Mouse (Mus musculus) megakaryocyte, adult 5-6 weeks (primary cell): ENCODE results near the gene Cisd3. TPM values are rescaled to one million over a fixed set of nuclear protein-coding genes. Genes with fewer than 3 reads are reported as not detected.
"Not testable (repeated sequence)": the region's sequence is repeated elsewhere in the genome, so short reads cannot be mapped to it uniquely, and the experiment has no call there.

Source experiments
- ATAC-seq: 2 replicates; pipeline ENCODE4 v1.8.0; 2016; ENCODE audit warnings: mild to moderate bottlenecking, inconsistent platforms; ENCODE audit not compliant: poor library complexity, severe bottlenecking
- total RNA-seq, 2 experiments: library from RNA; stranded (forward) in 1 of 2; stranded (reverse) in 1 of 2; fragments of 153-499, 151-499 nt in 1 of 2; fragments of 221-1000, 200-1000 nt in 1 of 2; gene quantifications; 2 replicates each; pipeline versions ENCODE4 v1.2.3 to v1.2.4; 2015 to 2017

The Cisd3 gene
- total RNA-seq, 2 experiments from 2014 or later: 2.3 to 19.8 TPM

GRCm38 (mm10) chr11:97703039-97703826 lies 17.6 kb downstream of the Cisd3 start, which contains the start of gene Psmb3:
Gene Psmb3 (plus strand): TSS chr11:97703399.
- ATAC-seq: peak; percentile 80

- not testable (repeated sequence) for ATAC-seq
Measured at GRCm38 (mm10) chr11:97710067-97710466, 24.4 kb downstream of the Cisd3 start.

GRCm38 (mm10) chr11:97711200-97711900 lies 25.7 kb downstream of the Cisd3 start:
- ATAC-seq: peak; percentile 55

GRCm38 (mm10) chr11:97712286-97712685 lies 26.7 kb downstream of the Cisd3 start:
- ATAC-seq: no peak

- no peak for ATAC-seq
Measured at GRCm38 (mm10) chr11:97713896-97714295, 28.3 kb downstream of the Cisd3 start.

- no peak for ATAC-seq
Measured at GRCm38 (mm10) chr11:97714356-97714755, 28.7 kb downstream of the Cisd3 start.

DNA sequence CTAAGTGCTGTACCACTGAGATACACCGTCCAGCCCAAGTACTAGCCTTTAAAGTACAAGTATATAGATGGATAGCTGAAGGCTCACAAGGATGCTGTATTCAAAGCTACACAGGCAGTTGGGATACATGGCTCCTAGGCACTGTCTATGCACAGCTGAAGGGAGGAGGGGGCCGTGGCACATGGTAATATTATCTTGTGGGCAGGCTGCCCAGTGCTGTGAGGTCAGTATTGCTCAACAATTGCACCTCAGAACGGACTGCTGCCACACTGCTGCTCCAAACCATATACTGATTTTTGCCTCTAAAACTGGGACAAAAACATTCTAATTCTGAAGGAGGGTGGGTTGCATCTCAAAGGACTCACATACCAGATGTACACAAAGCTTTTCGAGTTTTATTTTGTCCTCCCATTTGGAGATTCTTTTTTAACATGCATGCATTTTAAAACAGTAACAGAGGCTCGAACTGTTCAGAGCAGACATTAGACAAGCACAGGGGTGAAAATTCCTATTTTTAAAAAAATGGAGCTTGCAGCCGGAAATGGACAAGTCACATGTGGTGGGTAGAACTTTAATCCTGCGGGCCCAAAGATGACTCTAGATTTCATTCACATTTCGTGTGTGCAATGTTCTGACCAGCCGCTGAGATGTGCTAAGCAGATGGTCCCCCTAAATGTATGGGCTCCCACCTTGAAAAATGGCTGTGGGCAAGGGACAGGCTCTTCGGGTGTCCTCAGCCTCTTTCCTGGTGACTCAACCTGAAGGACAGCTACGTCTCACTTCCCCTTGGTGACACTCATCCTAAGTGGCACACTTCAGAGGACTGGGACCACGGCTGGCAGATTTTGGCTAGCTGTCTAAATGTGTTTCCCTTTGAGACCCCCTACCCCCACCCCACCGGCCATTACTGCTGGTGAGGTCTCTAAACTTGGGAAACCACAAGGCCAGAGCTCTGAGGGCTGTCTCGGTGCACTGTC lies 29.4 kb downstream of the Cisd3 start:
- ATAC-seq: peak; percentile 41; the same call in 1 of the 2 replicates

DNA sequence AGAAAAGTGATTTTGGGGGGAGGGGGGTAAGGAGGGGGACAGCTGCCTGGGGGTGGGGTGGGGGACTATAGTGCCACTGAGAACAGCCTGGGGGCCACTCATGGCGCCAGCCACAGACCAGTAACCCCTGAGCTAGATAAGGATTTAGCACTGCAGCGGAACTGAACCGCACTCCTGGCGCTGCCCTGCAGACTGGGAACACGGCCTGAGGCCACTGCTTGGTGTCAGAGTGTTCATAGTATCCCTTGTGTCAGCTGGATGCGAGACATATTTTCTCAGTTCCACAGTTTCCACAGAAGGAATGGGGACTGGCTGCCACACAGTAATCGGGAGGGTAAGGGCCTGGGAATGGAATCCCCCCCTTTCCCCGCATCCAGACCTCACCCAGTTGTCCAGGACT lies 30.4 kb downstream of the Cisd3 start:
- ATAC-seq: no peak

GRCm38 (mm10) chr11:97717369-97718280 lies 32.0 kb downstream of the Cisd3 start:
- peak; percentile 18 for ATAC-seq

- ATAC-seq: peak; percentile 81
Measured at GRCm38 (mm10) chr11:97718281-97718860, 32.7 kb downstream of the Cisd3 start.

DNA sequence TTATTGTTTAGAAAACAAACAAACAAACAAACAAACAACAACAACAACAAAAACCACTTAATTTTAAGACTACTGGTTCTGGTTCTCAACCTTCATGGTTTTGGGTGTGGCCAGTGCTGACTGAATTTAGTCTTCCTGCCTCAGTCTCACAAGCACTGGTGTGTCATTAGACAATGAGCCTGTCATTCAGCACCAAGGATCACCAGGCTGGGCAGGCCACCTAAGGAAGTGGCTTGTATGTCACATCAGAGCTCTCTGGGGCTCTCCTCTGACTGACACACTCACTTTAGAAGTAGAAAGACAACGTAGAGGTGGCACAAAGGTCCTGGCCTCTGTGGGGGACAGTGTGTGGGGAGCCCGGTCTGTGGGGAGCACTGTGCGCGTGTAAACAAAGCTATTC lies 33.4 kb downstream of the Cisd3 start:
- ATAC-seq: peak; percentile 59

DNA sequence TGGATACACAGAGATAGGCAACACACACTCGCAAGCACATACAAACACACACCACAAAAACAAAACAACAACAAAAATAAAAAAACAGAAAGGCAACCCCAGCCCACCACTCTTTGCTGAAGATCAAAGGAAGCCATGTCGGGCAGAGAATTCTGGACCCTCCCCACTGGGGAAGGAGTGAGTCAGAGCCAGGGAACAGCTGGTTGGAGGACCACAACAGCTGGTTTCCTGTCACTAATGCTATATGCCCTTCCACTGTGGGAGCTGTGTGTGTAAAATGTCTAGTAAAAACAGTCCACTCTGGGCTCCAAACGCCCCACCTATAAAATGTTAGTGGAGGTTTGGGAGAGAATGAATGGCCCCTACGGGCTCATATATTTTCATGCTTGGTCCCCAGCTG lies 35.7 kb downstream of the Cisd3 start:
- no peak for ATAC-seq

DNA sequence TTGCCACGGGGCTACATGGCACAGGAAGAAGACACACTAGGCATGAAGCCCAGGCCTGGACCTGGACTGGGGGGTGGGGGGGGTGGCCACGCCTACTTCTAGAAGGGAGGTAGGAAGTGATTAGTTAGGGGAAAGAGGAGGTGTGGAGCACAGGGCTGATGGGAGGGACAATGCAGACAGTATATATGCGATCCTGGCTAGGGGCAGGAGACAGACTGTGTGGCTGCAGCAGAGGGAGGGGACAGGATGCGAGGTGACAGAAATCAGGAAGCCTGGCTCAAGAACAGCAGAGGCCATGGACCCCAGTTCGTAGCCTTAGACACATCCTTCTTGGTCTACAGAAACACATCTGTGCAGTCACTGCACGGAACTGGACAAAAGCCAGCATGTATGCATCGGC lies 38.1 kb downstream of the Cisd3 start:
- no peak for ATAC-seq

GRCm38 (mm10) chr11:97728311-97728710 lies 42.7 kb downstream of the Cisd3 start:
- peak; percentile 93 for ATAC-seq

DNA sequence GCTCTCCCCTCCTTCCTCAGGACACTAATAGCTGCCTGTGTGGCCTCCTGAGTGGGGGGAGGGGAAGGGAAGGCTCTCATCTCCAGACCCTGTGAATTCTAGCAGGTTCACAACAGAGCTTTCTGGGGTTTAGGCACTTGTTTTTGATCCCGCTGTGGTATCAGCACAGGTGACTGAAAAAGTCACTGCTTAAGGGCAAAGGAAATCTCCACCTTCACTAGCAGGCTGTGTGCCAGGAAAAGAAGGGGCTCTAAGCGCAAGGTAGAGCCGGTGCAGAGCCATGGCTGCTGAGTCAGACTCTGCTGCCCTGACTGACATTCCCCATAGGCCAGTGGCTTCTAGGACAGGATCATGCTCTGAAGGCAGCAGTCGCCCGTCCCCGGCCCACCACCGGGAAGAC lies 43.1 kb downstream of the Cisd3 start:
- ATAC-seq: peak; percentile 34

GRCm38 (mm10) chr11:97733689-97734088 lies 48.1 kb downstream of the Cisd3 start:
- ATAC-seq: no peak

DNA sequence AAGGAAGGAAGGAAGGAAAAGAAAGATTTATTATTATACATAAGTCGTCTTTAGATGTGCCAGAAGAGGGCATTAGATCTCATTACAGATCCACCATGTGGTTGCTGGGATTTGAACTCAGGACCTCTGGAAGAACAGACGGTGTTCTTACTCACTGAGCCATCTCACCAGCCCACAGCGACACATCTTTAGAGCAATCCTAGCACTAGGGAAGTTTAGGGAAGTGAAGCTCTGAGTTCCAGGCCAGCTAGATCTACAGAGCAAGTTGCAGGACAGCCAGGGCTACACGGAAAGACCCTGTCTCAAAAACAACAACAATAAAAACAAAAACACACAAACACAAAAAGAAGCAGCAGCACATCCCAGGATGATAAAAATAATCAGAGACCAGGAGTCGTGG lies 49.2 kb downstream of the Cisd3 start:
- ATAC-seq: not testable (repeated sequence)

- ATAC-seq: no peak
Measured at GRCm38 (mm10) chr11:97736645-97737044, 51.0 kb downstream of the Cisd3 start.

DNA sequence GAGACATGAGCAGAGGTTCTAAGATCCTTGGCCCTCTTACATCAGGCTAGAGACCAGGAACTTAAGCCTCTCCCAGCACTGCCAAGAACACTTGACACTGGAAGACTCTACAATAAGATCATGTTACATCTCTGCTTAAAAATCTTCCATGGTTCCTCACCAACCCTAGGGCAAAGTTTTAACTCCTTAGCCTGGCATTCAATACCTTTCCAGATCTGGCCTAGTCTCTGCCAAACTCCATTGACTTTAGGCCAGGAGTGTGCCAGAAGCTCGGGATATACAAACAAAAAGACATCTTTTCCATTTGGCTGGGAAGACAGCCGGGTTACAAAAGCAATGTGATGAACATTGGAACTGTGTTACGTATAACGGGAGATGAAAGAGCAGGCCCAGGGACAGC lies 52.0 kb downstream of the Cisd3 start:
- ATAC-seq: no peak
